Mouse (Mus musculus) heart, embryonic 15.5 days (tissue): ENCODE results near the gene Vstm2a. TPM values are rescaled to one million over a fixed set of nuclear protein-coding genes. Genes with fewer than 3 reads are reported as not detected.

Experiments used
- ATAC-seq: fragments of 200-750 bp; cut with Nextera tagmentation; replicated peaks from 2 replicates; pipeline ENCODE4 v1.8.0; 2017; ENCODE audit warnings: low read depth, moderate TSS enrichment; ENCODE audit not compliant: insufficient number of reproducible peaks, insufficient read depth, low FRiP score
- H3K27ac ChIP-seq: fragments of 300-500 bp; sonication (generic); 2 replicates; pipeline ENCODE4 v1.5.1; 2015; ENCODE audit warnings: mild to moderate bottlenecking, inconsistent platforms
- H3K27me3 ChIP-seq: fragments of 300-500 bp; sonication (generic); 2 replicates; pipeline ENCODE4 v1.6.1; 2015; ENCODE audit warnings: inconsistent platforms
- H3K36me3 ChIP-seq: fragments of 300-500 bp; sonication (generic); 2 replicates; pipeline ENCODE4 v1.6.1; 2015; ENCODE audit warnings: mild to moderate bottlenecking, inconsistent platforms
- H3K4me1 ChIP-seq: fragments of 300-500 bp; sonication (generic); replicated peaks from 2 replicates; pipeline ENCODE4 v1.6.1; 2015; ENCODE audit warnings: inconsistent platforms
- H3K4me2 ChIP-seq: fragments of 300-500 bp; sonication (generic); 2 replicates; pipeline ENCODE4 v1.6.1; 2015; ENCODE audit warnings: inconsistent platforms, mild to moderate bottlenecking, moderate library complexity
- H3K4me3 ChIP-seq: fragments of 300-500 bp; sonication (generic); 2 replicates; pipeline ENCODE4 v1.5.1; 2015; ENCODE audit warnings: mild to moderate bottlenecking, inconsistent platforms
- H3K9ac ChIP-seq: fragments of 300-500 bp; sonication (generic); 2 replicates; pipeline ENCODE4 v1.6.1; 2015; ENCODE audit warnings: mild to moderate bottlenecking, inconsistent platforms
- H3K9me3 ChIP-seq: fragments of 300-500 bp; sonication (generic); replicated peaks from 2 replicates; pipeline ENCODE4 v1.6.1; 2016; ENCODE audit warnings: inconsistent platforms
- WGBS: fragments of 180-500 bp; shearing (Covaris S2); methylation state at CpG from one replicate; pipeline ENCODE4 v1.1.7; 2015; ENCODE audit warnings: mixed read lengths; 5-methylcytosine and 5-hydroxymethylcytosine counted together
- polyA plus RNA-seq: library from polyadenylated mRNA; unstranded; fragments of >200 nt; fragmentation: Nextera tagmentation; extraction: Ambion mirVana; gene quantifications from 2 replicates; pipeline ENCODE4 v1.2.1, GENCODE M21; 2015

Vstm2a gene
- 0.09 and 0.37 TPM in 2 replicates for polyA plus RNA-seq

GRCm38 (mm10) chr11:16257473-16257921 lies at the start of gene Vstm2a:
TSS of gene Vstm2a (plus strand) at chr11:16257724.
- ATAC-seq = 0 out of 2 replicates have a peak, but pooled peaks have one; percentile 31
- WGBS = under 1% methylated on average over 44 of the region's 44 CpGs
- Histone ChIP-seq H3K36me3 (no peaks in the 10 kb centered on the region), H3K27me3 (peaks cover 49% of the 10 kb centered on the region), H3K4me2 (peak within 1 kb of the TSS; percentile 93), H3K4me1 (peaks cover 14% of the 10 kb centered on the region), H3K9me3 (no peaks in the 10 kb centered on the region), H3K4me3 (peak within 1 kb of the TSS; percentile 57), H3K27ac (no peak within 1 kb of the TSS), H3K9ac (peak within 1 kb of the TSS; percentile 11; the same call in 1 of the 2 replicates)

- Histone ChIP-seq H3K9ac (no peak overlapping the region), H3K4me1 (peaks cover 14% of the 10 kb centered on the region), H3K4me3 (peak overlapping the region; percentile 57), H3K9me3 (no peaks in the 10 kb centered on the region), H3K4me2 (peak overlapping the region; percentile 93), H3K27ac (no peak overlapping the region), H3K36me3 (no peaks in the 10 kb centered on the region), H3K27me3 (peaks cover 49% of the 10 kb centered on the region)
- WGBS = 31% methylated on average over 7 of the region's 7 CpGs
- ATAC-seq = no peak
These were observed 513 bp upstream of the Vstm2a start for GRCm38 (mm10) chr11:16257011-16257410.

- H3K4me1 ChIP-seq = peaks cover 14% of the 10 kb centered on the region
- H3K27ac ChIP-seq = no peak overlapping the region
- H3K36me3 ChIP-seq = no peaks in the 10 kb centered on the region
- H3K27me3 ChIP-seq = peaks cover 49% of the 10 kb centered on the region
- H3K9me3 ChIP-seq = no peaks in the 10 kb centered on the region
- 40% methylated on average over 1 of the region's 1 CpGs for WGBS
- H3K9ac ChIP-seq = no peak overlapping the region
- no peak for ATAC-seq
- no peak overlapping the region for H3K4me2 ChIP-seq
- H3K4me3 ChIP-seq = no peak overlapping the region
These were observed 776 bp downstream of the Vstm2a start for GRCm38 (mm10) chr11:16258300-16258699.

- Histone ChIP-seq H3K4me1 (peaks cover 14% of the 10 kb centered on the region), H3K4me2 (no peak overlapping the region), H3K36me3 (no peaks in the 10 kb centered on the region), H3K27ac (no peak overlapping the region), H3K9ac (no peak overlapping the region), H3K27me3 (peaks cover 49% of the 10 kb centered on the region), H3K9me3 (no peaks in the 10 kb centered on the region), H3K4me3 (no peak overlapping the region)
- no peak for ATAC-seq
- 20% methylated on average over 9 of the region's 9 CpGs for WGBS
These were observed 2.4 kb downstream of the Vstm2a start for GRCm38 (mm10) chr11:16259876-16260275.

GRCm38 (mm10) chr11:16260764-16261578 lies 3.4 kb downstream of the Vstm2a start:
- no peaks in the 10 kb centered on the region for H3K36me3 ChIP-seq
- no peak overlapping the region for H3K27ac ChIP-seq
- peak overlapping the region; percentile 33; the same call in 1 of the 2 replicates for H3K9ac ChIP-seq
- H3K4me3 ChIP-seq = peak overlapping the region; percentile 49
- H3K4me1 ChIP-seq = peaks cover 14% of the 10 kb centered on the region
- peak overlapping the region; percentile 81 for H3K4me2 ChIP-seq
- WGBS = 1% methylated on average over 40 of the region's 40 CpGs
- ATAC-seq = 0 out of 2 replicates have a peak, but pooled peaks have one; percentile 14
- H3K9me3 ChIP-seq = no peaks in the 10 kb centered on the region
- peaks cover 44% of the 10 kb centered on the region for H3K27me3 ChIP-seq

GRCm38 (mm10) chr11:16268396-16268795 lies 10.9 kb downstream of the Vstm2a start:
- no peaks in the 10 kb centered on the region for H3K9me3 ChIP-seq

GRCm38 (mm10) chr11:16290381-16290780 lies 32.9 kb downstream of the Vstm2a start:
- Histone ChIP-seq H3K27me3 (no peaks in the 10 kb centered on the region), H3K36me3 (no peaks in the 10 kb centered on the region), H3K4me3 (no peak overlapping the region), H3K27ac (no peak overlapping the region), H3K9ac (no peak overlapping the region), H3K4me2 (no peak overlapping the region), H3K9me3 (no peaks in the 10 kb centered on the region), H3K4me1 (no peaks in the 10 kb centered on the region)
- WGBS = 45% methylated on average over 1 of the region's 1 CpGs
- ATAC-seq = no peak

More at GRCm38 (mm10) chr11:16268396-16268795, 10.9 kb downstream of the Vstm2a start:
- Histone ChIP-seq H3K27me3 (no peaks in the 10 kb centered on the region), H3K36me3 (no peaks in the 10 kb centered on the region), H3K4me2 (no peak overlapping the region), H3K4me1 (no peaks in the 10 kb centered on the region), H3K9ac (no peak overlapping the region), H3K27ac (no peak overlapping the region), H3K4me3 (no peak overlapping the region)
- ATAC-seq = no peak
- WGBS = 78% methylated on average over 1 of the region's 1 CpGs

GRCm38 (mm10) chr11:16292960-16293359 lies 35.4 kb downstream of the Vstm2a start:
- no peaks in the 10 kb centered on the region for H3K9me3 ChIP-seq

GRCm38 (mm10) chr11:16296521-16296920 lies 39.0 kb downstream of the Vstm2a start:
- 35% methylated on average over 1 of the region's 1 CpGs for WGBS
- no peak overlapping the region for H3K4me3 ChIP-seq
- no peak for ATAC-seq

More at GRCm38 (mm10) chr11:16292960-16293359, 35.4 kb downstream of the Vstm2a start:
- WGBS = 75% methylated on average over 4 of the region's 4 CpGs
- no peak overlapping the region for H3K4me2 ChIP-seq
- H3K4me3 ChIP-seq = no peak overlapping the region
- H3K4me1 ChIP-seq = no peaks in the 10 kb centered on the region
- no peak overlapping the region for H3K9ac ChIP-seq
- no peaks in the 10 kb centered on the region for H3K27me3 ChIP-seq
- no peaks in the 10 kb centered on the region for H3K36me3 ChIP-seq
- no peak overlapping the region for H3K27ac ChIP-seq
- ATAC-seq = no peak

GRCm38 (mm10) chr11:16299492-16299891 lies 42.0 kb downstream of the Vstm2a start:
- no peak overlapping the region for H3K4me2 ChIP-seq
- ATAC-seq = no peak
- H3K27ac ChIP-seq = no peak overlapping the region
- no peaks in the 10 kb centered on the region for H3K9me3 ChIP-seq
- H3K36me3 ChIP-seq = no peaks in the 10 kb centered on the region
- H3K4me3 ChIP-seq = no peak overlapping the region
- 64% methylated on average over 1 of the region's 1 CpGs for WGBS
- no peaks in the 10 kb centered on the region for H3K4me1 ChIP-seq
- no peaks in the 10 kb centered on the region for H3K27me3 ChIP-seq
- no peak overlapping the region for H3K9ac ChIP-seq

More at GRCm38 (mm10) chr11:16296521-16296920, 39.0 kb downstream of the Vstm2a start:
- H3K27ac ChIP-seq = no peak overlapping the region
- no peaks in the 10 kb centered on the region for H3K36me3 ChIP-seq
- no peaks in the 10 kb centered on the region for H3K4me1 ChIP-seq
- H3K9me3 ChIP-seq = no peaks in the 10 kb centered on the region
- H3K9ac ChIP-seq = no peak overlapping the region
- H3K4me2 ChIP-seq = no peak overlapping the region
- no peaks in the 10 kb centered on the region for H3K27me3 ChIP-seq

- Histone ChIP-seq H3K27me3 (no peaks in the 10 kb centered on the region), H3K4me1 (no peaks in the 10 kb centered on the region), H3K27ac (no peak overlapping the region), H3K9ac (no peak overlapping the region), H3K36me3 (no peaks in the 10 kb centered on the region), H3K4me2 (no peak overlapping the region), H3K4me3 (no peak overlapping the region), H3K9me3 (no peaks in the 10 kb centered on the region)
- 61% methylated on average over 1 of the region's 1 CpGs for WGBS
- ATAC-seq = no peak
These were observed 42.4 kb downstream of the Vstm2a start for GRCm38 (mm10) chr11:16299960-16300359.
